Mouse (Mus musculus) spleen, embryonic (tissue): ENCODE data around the gene Tmem132b.

ENCODE experiments used
- CTCF ChIA-PET: fragments of 350-600 bp; sonication (Branson Sonifier 250); formaldehyde crosslinking; loops from one replicate; lab custom pipeline; 2022; lab: Charles Lee

Gene Tmem132b

DNA sequence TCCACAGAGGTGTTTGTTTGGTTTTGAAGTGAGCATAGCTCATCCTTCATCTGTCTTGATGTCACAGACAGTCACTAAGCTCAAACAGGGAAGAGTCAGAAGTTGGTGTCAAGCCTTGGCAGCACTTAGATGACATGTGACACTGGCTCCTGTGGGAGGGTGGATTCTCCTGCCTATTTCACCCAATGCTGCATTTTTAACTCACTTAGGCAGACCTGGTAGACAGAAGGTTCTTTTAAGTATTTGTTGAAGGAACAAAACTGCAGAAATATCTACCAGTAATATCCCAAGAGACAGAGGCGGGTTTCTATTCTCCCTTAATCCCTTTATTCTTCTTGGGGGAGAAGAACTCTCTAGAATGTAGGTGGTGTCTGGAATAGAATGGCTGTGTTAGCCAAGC is 226.9 kb downstream of the Tmem132b start:
- CTCF ChIA-PET = no interaction called here

DNA sequence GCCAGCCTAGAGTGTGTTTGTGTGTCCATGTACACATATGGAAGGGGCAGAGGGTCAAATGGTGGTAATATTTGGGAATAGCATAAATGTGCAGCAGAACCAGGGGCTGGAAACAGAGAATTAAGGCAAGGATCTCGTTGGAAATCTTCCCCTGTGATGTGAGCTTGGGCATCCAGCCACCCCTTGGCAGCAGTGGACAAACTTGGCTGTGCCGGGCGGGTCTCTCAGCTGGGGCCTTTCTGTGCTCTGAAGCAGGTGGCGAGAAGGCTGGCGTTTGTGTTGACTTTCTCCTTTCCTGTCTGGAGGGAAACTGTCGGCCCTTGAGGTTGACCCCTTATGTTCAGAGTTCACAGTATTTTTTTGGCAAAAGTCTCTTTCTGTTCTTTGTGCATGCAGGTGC is 235.4 kb downstream of the Tmem132b start:
- CTCF ChIA-PET = no interaction called here

DNA sequence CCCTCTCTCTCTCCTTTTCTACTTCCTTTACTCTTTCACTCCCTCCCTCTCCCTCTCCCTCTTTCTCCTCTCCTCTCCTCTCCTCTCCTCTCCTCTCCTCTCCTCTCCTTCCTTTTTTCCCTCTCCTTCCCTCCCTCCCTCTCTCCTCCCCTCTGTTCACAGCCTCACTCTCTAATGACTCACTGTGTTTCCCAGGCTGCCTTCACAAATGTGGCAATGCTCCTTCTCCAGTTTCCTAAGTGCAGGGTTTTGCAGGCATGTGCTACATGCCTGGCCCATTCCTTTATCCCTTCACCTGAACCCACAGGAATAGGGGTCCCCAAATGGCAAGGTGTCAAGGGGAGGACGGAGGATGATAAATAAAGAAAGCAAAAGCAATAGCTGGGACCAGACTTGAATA is 236.4 kb downstream of the Tmem132b start:
- CTCF ChIA-PET = no interaction called here

DNA sequence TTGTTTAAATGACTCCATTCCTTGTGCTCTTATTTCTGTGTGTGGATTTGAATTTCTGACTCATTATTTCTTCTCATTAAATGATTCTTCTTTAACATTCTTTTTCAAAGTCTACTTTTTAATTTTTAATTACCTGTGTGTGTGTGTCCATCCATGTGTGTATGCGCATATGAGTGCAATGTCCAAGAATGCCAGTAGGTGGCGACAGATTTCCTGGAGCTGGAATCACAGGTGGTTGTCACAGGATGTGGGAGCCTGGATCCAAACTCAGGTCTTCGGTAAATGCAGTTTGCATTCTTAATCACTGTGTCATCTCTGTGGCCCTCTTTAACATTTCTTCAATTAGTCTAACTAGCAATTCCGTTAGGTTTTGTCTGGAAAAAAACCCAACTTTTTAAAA is 240.7 kb downstream of the Tmem132b start:
- CTCF ChIA-PET = no interaction called here

DNA sequence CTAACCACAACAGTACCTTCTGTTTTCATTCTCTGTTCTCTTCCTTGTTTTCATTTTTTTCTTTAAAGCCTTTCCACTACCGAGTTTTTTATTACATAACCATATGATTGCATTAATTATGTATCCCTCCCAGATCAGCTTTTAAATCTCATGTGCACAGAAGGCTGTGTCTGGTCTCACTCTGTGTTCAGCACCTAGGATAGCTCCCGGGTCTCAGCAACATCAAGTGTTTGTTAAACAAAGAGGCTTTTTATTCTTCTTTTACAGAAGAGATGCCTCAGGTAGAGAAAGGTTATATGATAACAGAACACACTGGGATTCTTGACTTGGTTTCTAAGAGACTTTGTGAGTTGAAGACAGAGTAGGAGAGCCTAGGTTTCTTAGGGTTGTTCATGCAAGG is 241.2 kb downstream of the Tmem132b start:
- CTCF ChIA-PET = no interaction called here

DNA sequence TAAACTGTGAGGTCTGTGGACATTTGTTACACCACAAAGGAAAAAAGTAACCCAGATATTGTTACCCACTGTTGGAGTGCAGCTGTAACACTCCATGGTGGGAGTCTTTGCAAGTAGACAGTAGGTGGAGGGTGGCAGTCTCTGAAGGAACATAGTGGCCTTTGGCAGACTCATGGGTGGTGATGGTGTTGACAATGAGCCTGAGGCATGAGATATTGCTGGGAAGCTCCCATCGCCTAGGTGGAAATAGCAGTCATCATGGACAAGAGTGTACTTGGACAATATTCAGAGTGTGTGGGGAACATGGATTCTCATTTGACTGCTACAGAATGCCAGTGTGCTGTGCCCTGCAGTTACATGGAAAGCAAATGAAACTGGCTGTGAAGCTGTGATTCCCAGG is 248.8 kb downstream of the Tmem132b start:
- CTCF ChIA-PET = no interaction called here

DNA sequence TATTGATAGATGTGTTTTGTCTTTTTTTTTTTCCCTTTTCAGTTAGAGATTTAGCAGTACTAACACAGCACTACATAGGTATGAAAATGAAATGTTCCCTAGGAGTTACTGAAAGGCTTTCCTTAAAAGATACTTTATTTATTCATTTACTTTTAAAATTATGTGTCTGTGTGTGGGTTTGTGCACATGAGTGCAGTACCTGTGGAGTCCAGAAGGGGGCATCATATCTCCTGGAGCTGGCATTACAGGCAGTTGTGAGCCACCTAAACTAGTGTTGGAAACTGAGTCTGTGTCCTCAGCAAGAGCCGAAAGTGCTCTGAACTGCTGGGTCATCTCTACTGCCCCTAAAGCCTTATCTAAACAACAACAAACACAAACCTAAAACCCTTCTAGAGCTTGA is 261.1 kb downstream of the Tmem132b start:
- CTCF ChIA-PET = no interaction called here

DNA sequence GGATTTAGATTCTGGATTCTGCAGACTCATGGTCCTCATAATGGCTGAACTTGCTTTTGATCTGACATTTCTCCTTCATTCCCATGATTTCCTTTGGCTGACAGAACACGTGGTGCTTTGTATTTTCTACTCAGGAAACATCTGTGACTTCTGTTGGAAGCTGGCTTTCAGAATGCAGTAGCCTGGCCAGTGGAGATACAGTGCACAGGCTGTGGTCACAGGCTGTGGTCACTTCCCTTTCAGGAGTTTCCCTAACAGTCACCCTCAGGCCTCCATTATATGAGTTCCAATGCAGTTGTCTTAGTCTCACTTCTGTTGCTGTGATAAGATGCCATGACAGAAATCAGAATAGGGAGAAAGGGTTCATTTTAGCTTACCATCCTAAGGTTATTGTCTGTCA is 262.7 kb downstream of the Tmem132b start:
- CTCF ChIA-PET = no interaction called here

DNA sequence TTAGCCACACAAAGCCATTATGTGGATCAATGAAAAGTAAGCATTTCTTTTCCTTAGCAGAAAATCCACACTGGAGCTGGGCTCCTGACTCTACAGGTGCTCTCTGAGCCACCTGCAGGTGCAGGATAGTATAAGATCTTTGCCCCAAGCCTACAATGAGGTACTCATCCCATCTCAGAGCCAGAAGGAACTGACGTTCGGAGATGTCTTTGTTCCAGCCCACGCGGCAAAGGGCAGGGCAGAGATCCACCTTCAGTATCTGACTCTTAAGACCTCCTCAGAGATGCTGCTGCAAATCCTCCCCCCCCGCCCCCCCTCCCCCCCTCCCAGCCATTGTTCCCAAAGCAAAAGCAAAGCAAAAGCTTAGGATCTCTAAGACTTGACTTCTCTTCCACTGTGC is 268.0 kb downstream of the Tmem132b start:
- CTCF ChIA-PET = no interaction called here

DNA sequence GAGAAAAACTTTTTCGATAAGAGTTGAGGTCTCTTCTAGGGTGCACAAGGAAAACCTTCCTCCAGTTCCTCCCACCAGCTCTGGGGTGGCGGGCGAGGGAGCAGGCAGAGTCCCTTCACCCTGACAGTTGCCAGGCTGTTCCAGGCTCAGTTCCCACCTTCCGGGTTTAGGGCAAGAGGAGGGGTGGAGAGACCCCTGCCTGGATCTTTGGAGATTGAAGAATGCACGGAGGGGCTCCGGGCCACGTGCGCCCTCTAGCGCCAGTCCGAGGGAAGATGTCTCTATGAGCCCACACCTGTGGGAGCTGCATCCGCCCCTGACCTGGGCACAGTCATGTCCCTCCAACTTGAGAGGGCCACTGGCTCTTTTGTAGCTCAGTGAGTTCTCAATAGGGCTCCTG is 268.5 kb downstream of the Tmem132b start:
- CTCF ChIA-PET = no interaction called here

DNA sequence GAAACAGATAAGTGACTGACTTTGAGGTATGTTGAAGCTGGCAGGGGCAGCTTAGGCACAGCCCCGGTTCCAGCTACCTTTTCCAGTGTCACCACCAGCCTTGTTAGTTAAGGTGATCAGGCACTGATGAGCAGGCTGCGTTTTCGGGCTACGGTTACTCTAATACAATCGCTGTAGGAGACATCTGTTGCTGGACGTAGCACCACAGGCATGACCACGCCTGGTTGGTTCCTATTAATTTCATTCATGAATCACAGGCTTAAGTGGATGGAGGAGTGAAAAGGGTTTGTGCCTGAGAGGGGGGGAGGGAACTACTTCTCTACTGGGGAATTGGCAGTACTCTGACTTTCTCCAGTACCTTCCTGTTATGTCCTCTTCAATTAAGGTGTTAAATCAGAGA is 271.2 kb downstream of the Tmem132b start:
- CTCF ChIA-PET = no interaction called here

DNA sequence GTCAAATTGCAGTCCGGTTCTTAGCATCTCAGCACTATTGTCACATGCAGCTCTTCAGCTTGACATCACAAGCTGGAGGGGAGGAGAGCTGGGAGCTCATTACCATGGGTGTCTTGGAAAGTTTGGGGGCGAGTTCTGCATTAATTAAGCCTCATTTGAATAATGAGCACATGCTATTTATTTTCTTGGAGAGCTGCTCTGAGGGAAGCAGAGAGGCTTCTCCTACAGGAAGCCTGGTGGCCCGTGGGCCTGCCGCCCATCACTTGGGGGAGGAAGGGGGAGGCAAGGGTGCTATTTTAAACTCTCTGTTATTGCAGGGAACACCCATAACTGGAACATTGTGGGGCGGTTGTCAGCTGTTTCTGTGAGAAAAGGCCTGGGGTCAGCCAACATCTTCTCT is 273.8 kb downstream of the Tmem132b start:
- CTCF ChIA-PET = no interaction called here

DNA sequence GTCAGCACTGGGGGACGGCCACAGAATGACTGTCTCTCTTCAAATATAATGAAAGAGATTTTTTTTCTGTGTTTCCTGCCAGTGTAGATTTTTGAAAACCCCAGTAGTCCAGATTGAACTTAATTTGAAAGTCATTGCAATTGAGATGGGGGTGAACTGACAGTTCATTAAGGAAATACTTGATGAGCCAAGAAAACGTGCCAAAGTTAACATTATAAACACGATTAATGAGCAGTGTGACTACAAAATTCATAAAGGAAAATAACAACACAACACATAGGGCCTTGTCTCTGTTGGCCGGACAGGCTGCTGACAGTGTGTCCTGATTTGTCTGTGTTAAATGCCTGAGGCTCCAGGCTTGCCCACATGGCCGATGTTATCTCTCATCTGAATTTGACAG is 276.3 kb downstream of the Tmem132b start:
- CTCF ChIA-PET = no interaction called here

DNA sequence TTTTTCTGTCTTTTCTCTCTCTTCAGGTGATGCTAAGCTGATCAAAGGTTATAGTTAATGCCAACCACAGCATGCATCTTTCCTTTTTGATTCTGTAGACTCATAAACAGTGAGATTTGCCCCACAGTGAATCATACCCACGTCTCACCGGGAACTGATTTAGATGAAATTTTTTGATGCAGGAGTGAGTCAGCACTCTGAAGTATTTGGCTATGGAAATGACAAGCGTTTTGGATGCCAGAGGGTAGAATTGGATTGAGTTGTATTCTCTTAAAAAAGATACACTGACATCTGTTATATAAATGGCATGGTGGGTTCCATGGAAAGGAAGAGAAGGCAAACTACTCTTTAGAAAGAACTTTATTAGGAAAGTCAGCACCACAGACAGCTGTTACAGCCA is 297.8 kb downstream of the Tmem132b start:
- CTCF ChIA-PET = no interaction called here

DNA sequence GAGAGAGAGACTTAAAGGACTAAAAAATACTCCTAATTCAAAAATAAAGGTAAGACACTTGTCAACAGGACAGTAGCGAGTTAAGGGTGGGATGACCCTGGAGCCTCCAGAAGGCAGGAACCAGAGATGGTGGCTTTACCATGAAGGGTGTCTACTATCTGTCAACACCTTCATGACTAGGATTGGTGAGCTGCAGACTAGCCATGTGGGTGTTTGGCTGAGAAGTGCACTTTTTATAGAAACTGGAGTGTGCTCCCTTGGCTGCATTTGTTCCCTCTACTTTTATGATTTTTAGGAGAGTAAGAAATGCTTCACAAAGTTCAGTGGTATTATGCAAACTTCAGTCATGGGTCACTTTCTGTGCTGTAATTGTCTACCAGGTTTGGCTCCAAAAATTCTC is 304.3 kb downstream of the Tmem132b start:
- CTCF ChIA-PET = no interaction called here

DNA sequence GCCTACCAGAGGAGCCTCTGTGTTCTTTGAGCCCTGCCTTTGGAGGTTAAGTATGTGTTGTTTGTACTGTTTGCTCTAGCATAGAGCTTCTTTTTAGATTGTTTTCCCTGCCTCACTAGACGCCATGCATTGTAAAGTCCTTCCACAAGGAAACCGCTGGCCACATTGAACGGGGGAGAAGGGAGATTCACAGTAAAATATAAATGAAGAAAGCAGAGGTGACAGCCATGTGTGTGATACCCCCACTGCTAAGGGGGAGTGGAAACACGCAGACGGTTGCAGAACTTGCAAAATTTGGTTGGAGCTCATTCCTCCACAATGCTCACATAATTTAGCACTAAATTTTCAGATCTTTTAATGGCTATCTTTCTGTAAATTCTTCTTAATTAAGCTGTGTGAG is 305.2 kb downstream of the Tmem132b start:
- CTCF ChIA-PET = no interaction called here
